Mouse (Mus musculus) stomach, postnatal 0 days (tissue): ENCODE measurements at regions not wholly inside any gene's neighbourhood (a gene's known extent, or its start where the extent isn't known, plus 50 kb on each side); places are given as distances from the start of the nearest gene placed in this dataset.

Experiments
- CTCF ChIP-seq: IDR thresholded peaks from 2 replicates; pipeline ENCODE4 v1.5.1; 2016; ENCODE audit warnings: antibody characterized with exemption, low read depth, mild to moderate bottlenecking, moderate library complexity
- EP300 ChIP-seq: optimal IDR thresholded peaks from 2 replicates; pipeline ENCODE3; 2016; ENCODE audit warnings: antibody characterized with exemption

DNA sequence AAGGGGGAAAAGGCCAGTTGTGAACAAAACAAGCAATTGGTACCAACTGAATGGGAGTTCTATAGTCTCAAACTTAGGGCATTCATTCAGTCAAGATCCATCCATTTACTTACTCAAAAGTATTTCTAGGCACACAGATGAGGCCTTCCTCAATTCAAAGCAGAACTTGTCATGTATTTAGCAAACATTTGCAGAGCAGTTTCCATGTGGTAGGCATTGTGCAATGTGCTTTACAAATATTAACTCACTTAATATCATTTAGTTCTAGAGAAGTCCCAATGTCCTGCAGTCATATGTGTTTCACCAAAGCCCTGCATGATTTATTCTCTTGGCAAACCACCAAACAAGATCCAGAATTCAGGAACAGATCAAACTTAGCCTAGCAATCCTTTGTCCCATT lies 148.8 kb upstream of the Rps6ka3 start:
- no peak for TF ChIP-seq CTCF
- TF ChIP-seq EP300, result no peak
